ENCODE assay signal across 29 mouse cellular contexts in the genomic region with DNA sequence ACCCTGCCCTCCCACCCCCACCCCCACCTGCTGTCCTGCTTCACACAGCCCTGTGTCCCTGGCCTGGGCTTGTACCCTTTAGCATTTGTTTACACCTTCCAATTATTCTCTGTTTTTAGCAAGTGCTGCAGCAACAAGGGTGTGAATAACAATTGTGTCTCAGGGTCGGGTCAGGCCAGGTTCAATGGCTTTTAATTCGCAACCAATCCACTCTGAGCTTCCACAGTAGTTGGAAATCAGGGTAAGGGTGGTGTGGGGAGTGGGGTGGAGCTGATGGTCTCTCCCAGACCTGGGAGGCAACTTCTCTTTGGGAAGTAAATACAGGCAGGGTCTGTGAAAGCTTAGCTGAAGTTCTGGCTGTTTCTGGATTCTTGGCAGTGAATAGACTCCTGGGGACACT.
DNase-seq lines count a peak whose midpoint lies in the region; ATAC-seq lines count a peak whose summit lies in the region.
"Had no signal": no experiment of that assay in that cellular context is flagged by ENCODE, and none has a peak within 500 bp of the region (broad histone marks: within the 10 kb centered on the region; RNA-seq: fewer than 3 reads in every experiment).

No protein-coding gene starts in this region.

- no peaks in the 10 kb centered on the region for H3K9me3 ChIP-seq in neural tube, embryonic 11.5 days (ENCODE audit: control insufficient read depth, low read length)
- H3K9me3 ChIP-seq: embryonic facial prominence, embryonic 10.5 days; embryonic facial prominence, embryonic 13.5 days; forebrain, embryonic 12.5 days; forebrain, embryonic 15.5 days; heart, embryonic 12.5 days; heart, embryonic 15.5 days; hindbrain, embryonic 15.5 days; intestine, embryonic 15.5 days had no signal

- DNase-seq in embryo, embryonic 10.5 days (ENCODE audit: low spot score), result peak; percentile 1
- DNase-seq in embryo, embryonic 10 days (ENCODE audit: low spot score), result no peak
- DNase-seq in neural tube, embryonic 11.5 days (ENCODE audit: low spot score), result peak; percentile 9
- no peak for DNase-seq in neural tube, embryonic 10.5 days (ENCODE audit: extremely low spot score, low spot score)
- DNase-seq in WW6 (ENCODE audit: low read depth, low spot score), result peak; percentile 33
- peak; percentile 5 for DNase-seq in retina, postnatal 1 day
- no peak for DNase-seq in kidney, postnatal 25 days
- DNase-seq in left cerebral cortex, adult 9 months (ENCODE audit: low spot score in 2 of 2), result no peak
- DNase-seq: adrenal gland, adult 8-10 months; adrenal gland, postnatal 25 days; cerebellum, adult 18-20 months; cerebellum, adult 9-10 months; cerebellum, postnatal 14 days; embryo, embryonic 11 days; gastrocnemius, postnatal 25 days; heart, adult 2 months; heart, postnatal 10 days; heart, postnatal 36 days; kidney, adult 11 months had no signal

- no peak overlapping the region for H3K4me2 ChIP-seq in neural tube, embryonic 11.5 days (ENCODE audit: low read depth)
- H3K4me2 ChIP-seq: embryonic facial prominence, embryonic 13.5 days; forebrain, embryonic 12.5 days; forebrain, embryonic 15.5 days; heart, embryonic 12.5 days; heart, embryonic 15.5 days; hindbrain, embryonic 15.5 days; intestine, embryonic 15.5 days had no signal

- H3K4me1 ChIP-seq in neural tube, embryonic 11.5 days (ENCODE audit: control insufficient read depth, insufficient read depth, low read length), result no peaks in the 10 kb centered on the region
- H3K4me1 ChIP-seq: embryonic facial prominence, embryonic 13.5 days; forebrain, embryonic 15.5 days; heart, embryonic 12.5 days; heart, embryonic 15.5 days; hindbrain, embryonic 15.5 days; intestine, embryonic 15.5 days had no signal

- no peak overlapping the region for H3K27ac ChIP-seq in neural tube, embryonic 11.5 days (ENCODE audit: low read depth, low read length)
- H3K27ac ChIP-seq: embryonic facial prominence, embryonic 10.5 days; embryonic facial prominence, embryonic 13.5 days; forebrain, embryonic 12.5 days; forebrain, embryonic 15.5 days; heart, adult 2 months; heart, embryonic 15.5 days; hindbrain, embryonic 15.5 days; intestine, embryonic 15.5 days had no signal

- no peak overlapping the region for H3K4me3 ChIP-seq in neural tube, embryonic 11.5 days (ENCODE audit: low read depth, low read length)
- H3K4me3 ChIP-seq: embryonic facial prominence, embryonic 10.5 days; embryonic facial prominence, embryonic 13.5 days; erythroblast, embryonic 14.5 days; forebrain, embryonic 12.5 days; forebrain, embryonic 15.5 days; heart, adult 2 months; heart, embryonic 12.5 days; heart, embryonic 15.5 days; hindbrain, embryonic 15.5 days; intestine, embryonic 15.5 days had no signal

- H3K9ac ChIP-seq in neural tube, embryonic 11.5 days (ENCODE audit: low read length), result no peak overlapping the region
- H3K9ac ChIP-seq: embryonic facial prominence, embryonic 13.5 days; forebrain, embryonic 12.5 days; forebrain, embryonic 15.5 days; heart, embryonic 12.5 days; heart, embryonic 15.5 days; hindbrain, embryonic 15.5 days; intestine, embryonic 15.5 days had no signal

- no peak for ATAC-seq in neural tube, embryonic 11.5 days (ENCODE audit: insufficient read depth, low FRiP score, low TSS enrichment)
- ATAC-seq: activated CD4-positive, CD25-positive, alpha-beta regulatory T cell, adult 4 months; forebrain, embryonic 15.5 days; intestine, embryonic 15.5 days had no signal

- no peaks in the 10 kb centered on the region for H3K27me3 ChIP-seq in neural tube, embryonic 11.5 days (ENCODE audit: control insufficient read depth, insufficient read depth, low read length)
- H3K27me3 ChIP-seq: embryonic facial prominence, embryonic 13.5 days; forebrain, embryonic 12.5 days; forebrain, embryonic 15.5 days; heart, embryonic 12.5 days; heart, embryonic 15.5 days; hindbrain, embryonic 15.5 days; intestine, embryonic 15.5 days had no signal

- no peaks in the 10 kb centered on the region for H3K36me3 ChIP-seq in neural tube, embryonic 11.5 days (ENCODE audit: control insufficient read depth, insufficient read depth, low read length)
- H3K36me3 ChIP-seq: embryonic facial prominence, embryonic 10.5 days; embryonic facial prominence, embryonic 13.5 days; forebrain, embryonic 12.5 days; forebrain, embryonic 15.5 days; heart, embryonic 12.5 days; heart, embryonic 15.5 days; hindbrain, embryonic 15.5 days; intestine, embryonic 15.5 days had no signal

- 10% methylated on average over 2 of the region's 2 CpGs for WGBS in neural tube, embryonic 11.5 days

Comparison
In these comparisons a context has a peak if more than half of its experiments do, and no peak if none do; other contexts are left out.
1. DNase-seq: peak in embryo, embryonic 10.5 days (single experiment), neural tube, embryonic 11.5 days (single experiment), WW6 (single experiment) and retina, postnatal 1 day (single experiment); none in embryo, embryonic 10 days (single experiment), neural tube, embryonic 10.5 days (single experiment), kidney, postnatal 25 days (0 of 2) and left cerebral cortex, adult 9 months (0 of 2).